Mouse (Mus musculus) midbrain, embryonic 14.5 days (tissue): ENCODE measurements around the gene Rundc3a. TPM values are rescaled to one million over a fixed set of nuclear protein-coding genes. Genes with fewer than 3 reads are reported as not detected.

Source experiments
- microRNA-seq: library from miRNA; unstranded; fragments of <30 nt; microRNA quantifications from one replicate; pipeline ENCODE4, GENCODE M21; 2016
- polyA plus RNA-seq: library from polyadenylated mRNA; unstranded; fragments of >200 nt; fragmentation: Nextera tagmentation; extraction: Ambion mirVana; gene quantifications from 2 replicates; pipeline ENCODE4 v1.2.1, GENCODE M21; 2014

The Rundc3a gene
- polyA plus RNA-seq, 1 experiment from 2014 or later: 113 TPM

Small RNA genes lying within 50 kb of the gene (microRNA-seq; reads per million reads assigned to microRNA genes)
- gene Mir6930: 0.44 reads per million

Other genes starting within 250 kb of the Rundc3a start
- gene Nags, start 247.9 kb upstream of the Rundc3a start, polyA plus RNA-seq: 0.08 TPM in 1 of 2 replicates, not detected in the other
- 32.8 and 36.1 TPM in 2 replicates for gene Tmem101, start 237.0 kb upstream of the Rundc3a start, polyA plus RNA-seq
- gene Lsm12, start 208.1 kb upstream of the Rundc3a start, polyA plus RNA-seq: 76.0 and 80.9 TPM in 2 replicates
- gene G6pc3, start 203.8 kb upstream of the Rundc3a start, polyA plus RNA-seq: 31.6 and 43.7 TPM in 2 replicates
- gene Hdac5, start 163.2 kb upstream of the Rundc3a start, polyA plus RNA-seq: 54.4 and 56.6 TPM in 2 replicates
- gene BC030867, start 144.5 kb upstream of the Rundc3a start, polyA plus RNA-seq: 2.6 and 3.0 TPM in 2 replicates
- gene Asb16, start 124.7 kb upstream of the Rundc3a start, polyA plus RNA-seq: 0.12 TPM in 1 of 2 replicates, not detected in the other
- 76.4 and 78.4 TPM in 2 replicates for gene Tmub2, start 108.5 kb upstream of the Rundc3a start, polyA plus RNA-seq
- gene Atxn7l3, start 96.8 kb upstream of the Rundc3a start, polyA plus RNA-seq: 38.5 and 42.4 TPM in 2 replicates
- 77.6 and 84.4 TPM in 2 replicates for gene Ubtf, start 73.7 kb upstream of the Rundc3a start, polyA plus RNA-seq
- gene Slc4a1, start 27.2 kb upstream of the Rundc3a start, polyA plus RNA-seq: 0.51 and 2.3 TPM in 2 replicates
- 132 and 144 TPM in 2 replicates for gene Slc25a39, start 14.5 kb downstream of the Rundc3a start, polyA plus RNA-seq
- gene Grn, start 36.9 kb downstream of the Rundc3a start, polyA plus RNA-seq: 33.1 and 45.5 TPM in 2 replicates
- gene Fam171a2, start 54.3 kb downstream of the Rundc3a start, polyA plus RNA-seq: 28.6 and 50.4 TPM in 2 replicates
- 5.4 and 7.7 TPM in 2 replicates for gene Itga2b, start 76.7 kb downstream of the Rundc3a start, polyA plus RNA-seq
- 51.3 and 58.4 TPM in 2 replicates for gene Gpatch8, start 163.0 kb downstream of the Rundc3a start, polyA plus RNA-seq
- gene Gm11627, start 186.1 kb downstream of the Rundc3a start, polyA plus RNA-seq: 2.3 and 4.2 TPM in 2 replicates
- 7.2 and 8.0 TPM in 2 replicates for gene Fzd2, start 211.0 kb downstream of the Rundc3a start, polyA plus RNA-seq